Mouse (Mus musculus): ENCODE measurements around the gene Car15. TPM values are rescaled to one million over a fixed set of nuclear protein-coding genes. Genes with fewer than 3 reads are reported as not detected.

Gene Car15
- polyA plus RNA-seq, 1 experiment from 2014 or later, result 0.52 TPM

DNA sequence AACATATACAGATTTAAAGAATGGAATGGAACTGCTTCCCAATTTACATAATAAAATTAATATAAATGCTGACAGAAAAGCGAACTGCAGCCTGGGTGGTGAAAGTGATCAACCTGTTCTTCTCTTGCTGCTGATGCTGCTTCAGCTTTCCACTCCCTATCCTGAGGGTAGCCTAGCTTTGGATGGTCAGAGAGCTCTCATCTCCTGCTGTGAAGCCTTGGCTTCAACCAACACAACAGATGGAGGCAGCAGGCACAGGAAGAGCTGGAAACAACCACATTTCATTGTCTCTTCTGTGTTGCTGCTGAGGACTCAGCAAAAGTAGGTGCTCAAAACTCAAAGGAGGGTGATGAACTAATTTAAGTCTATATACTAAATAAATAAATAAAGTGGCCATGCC is 13.7 kb upstream of the Car15 start:
- TF ChIP-seq EP300 (IDR thresholded peaks at IDR 0.05; ENCODE audit: low read depth) (no peak), CTCF (IDR thresholded peaks at IDR 0.05; ENCODE audit: low read depth) (no peak)
- Histone ChIP-seq H3K4me1 (ENCODE audit: insufficient read depth) (no peaks in the 10 kb centered on the region), H3K4me2 (ENCODE audit: low read depth, low read length) (no peak overlapping the region), H3K9ac (replicated peaks) (no peak overlapping the region), H3K36me3 (replicated peaks; ENCODE audit: insufficient read depth, low read length) (peaks cover 79% of the 10 kb centered on the region), H3K27me3 (ENCODE audit: insufficient read depth, low read length) (no peaks in the 10 kb centered on the region), H3K27ac (ENCODE audit: low read depth) (no peak overlapping the region), H3K4me3 (ENCODE audit: low read depth, low read length) (no peak overlapping the region), H3K9me3 (ENCODE audit: low read length) (no peaks in the 10 kb centered on the region)
- 89% methylated on average over 1 of the region's 1 CpGs for WGBS (ENCODE audit: insufficient replicate concordance)
- DNase-seq (no peak), ATAC-seq (no peak)

GRCm38 (mm10) chr16:17851331-17851730 is 13.2 kb upstream of the Car15 start:
- 85% methylated on average over 5 of the region's 5 CpGs for WGBS (ENCODE audit: insufficient replicate concordance)
- ATAC-seq, result no peak

GRCm38 (mm10) chr16:17849486-17849885 is 11.3 kb upstream of the Car15 start:
- H3K9ac ChIP-seq (replicated peaks), result no peak overlapping the region
- peaks cover 83% of the 10 kb centered on the region for H3K36me3 ChIP-seq (replicated peaks; ENCODE audit: insufficient read depth, low read length)
- no peak overlapping the region for H3K4me3 ChIP-seq (ENCODE audit: low read depth, low read length)
- H3K4me1 ChIP-seq (ENCODE audit: insufficient read depth), result no peaks in the 10 kb centered on the region
- H3K4me2 ChIP-seq (ENCODE audit: low read depth, low read length), result no peak overlapping the region
- no peaks in the 10 kb centered on the region for H3K27me3 ChIP-seq (ENCODE audit: insufficient read depth, low read length)
- 84% methylated on average over 6 of the region's 6 CpGs for WGBS (ENCODE audit: insufficient replicate concordance)
- ATAC-seq (no peak), DNase-seq (no peak)
- no peak overlapping the region for H3K27ac ChIP-seq (ENCODE audit: low read depth)
- no peaks in the 10 kb centered on the region for H3K9me3 ChIP-seq (ENCODE audit: low read length)
- TF ChIP-seq CTCF (IDR thresholded peaks at IDR 0.05; ENCODE audit: low read depth) (no peak), EP300 (IDR thresholded peaks at IDR 0.05; ENCODE audit: low read depth) (no peak)

More at GRCm38 (mm10) chr16:17851331-17851730, 13.2 kb upstream of the Car15 start:
- no peak overlapping the region for H3K4me2 ChIP-seq (ENCODE audit: low read depth, low read length)
- peaks cover 79% of the 10 kb centered on the region for H3K36me3 ChIP-seq (replicated peaks; ENCODE audit: insufficient read depth, low read length)
- H3K4me1 ChIP-seq (ENCODE audit: insufficient read depth), result no peaks in the 10 kb centered on the region
- no peak overlapping the region for H3K9ac ChIP-seq (replicated peaks)
- H3K4me3 ChIP-seq (ENCODE audit: low read depth, low read length), result no peak overlapping the region
- no peak overlapping the region for H3K27ac ChIP-seq (ENCODE audit: low read depth)
- no peaks in the 10 kb centered on the region for H3K27me3 ChIP-seq (ENCODE audit: insufficient read depth, low read length)
- H3K9me3 ChIP-seq (ENCODE audit: low read length), result no peaks in the 10 kb centered on the region
- no peak for DNase-seq
- no peak for TF ChIP-seq CTCF (IDR thresholded peaks at IDR 0.05; ENCODE audit: low read depth)
- no peak for TF ChIP-seq EP300 (IDR thresholded peaks at IDR 0.05; ENCODE audit: low read depth)

DNA sequence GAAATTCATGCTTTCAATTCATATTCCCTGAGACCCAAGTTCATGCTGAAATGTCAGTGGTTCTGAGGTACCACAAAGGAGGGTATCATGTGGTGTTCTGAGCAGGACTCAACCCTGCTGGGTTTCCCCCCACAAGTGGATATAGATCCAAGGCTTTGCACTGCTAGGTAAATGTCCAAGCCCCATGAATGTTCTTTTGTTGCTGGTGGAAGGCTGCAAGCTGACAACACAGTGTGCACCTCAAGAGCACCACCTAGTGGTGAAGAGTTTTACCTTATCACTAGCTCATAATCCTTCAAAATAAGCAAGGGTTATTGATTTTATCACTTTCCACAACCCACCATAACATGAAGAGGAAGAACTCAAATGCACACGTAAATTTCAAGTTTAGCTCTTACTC is 10.8 kb upstream of the Car15 start:
- WGBS (ENCODE audit: insufficient replicate concordance), result 17% methylated on average over 1 of the region's 1 CpGs
- peaks cover 83% of the 10 kb centered on the region for H3K36me3 ChIP-seq (replicated peaks; ENCODE audit: insufficient read depth, low read length)

GRCm38 (mm10) chr16:17848431-17848830 is 10.3 kb upstream of the Car15 start:
- 82% methylated on average over 6 of the region's 6 CpGs for WGBS (ENCODE audit: insufficient replicate concordance)
- H3K4me1 ChIP-seq (ENCODE audit: insufficient read depth), result no peaks in the 10 kb centered on the region
- H3K9me3 ChIP-seq (ENCODE audit: low read length), result no peaks in the 10 kb centered on the region
- H3K9ac ChIP-seq (replicated peaks), result no peak overlapping the region
- H3K4me2 ChIP-seq (ENCODE audit: low read depth, low read length), result no peak overlapping the region
- H3K27me3 ChIP-seq (ENCODE audit: insufficient read depth, low read length), result no peaks in the 10 kb centered on the region
- ATAC-seq, result no peak
- no peak overlapping the region for H3K4me3 ChIP-seq (ENCODE audit: low read depth, low read length)
- peaks cover 86% of the 10 kb centered on the region for H3K36me3 ChIP-seq (replicated peaks; ENCODE audit: insufficient read depth, low read length)
- H3K27ac ChIP-seq (ENCODE audit: low read depth), result no peak overlapping the region
- no peak for DNase-seq
- TF ChIP-seq EP300 (IDR thresholded peaks at IDR 0.05; ENCODE audit: low read depth) (no peak), CTCF (IDR thresholded peaks at IDR 0.05; ENCODE audit: low read depth) (no peak)

More for the DNA sequence above, 10.8 kb upstream of the Car15 start:
- no peak overlapping the region for H3K4me3 ChIP-seq (ENCODE audit: low read depth, low read length)
- no peak for TF ChIP-seq EP300 (IDR thresholded peaks at IDR 0.05; ENCODE audit: low read depth)
- peak; percentile 80 for TF ChIP-seq CTCF (IDR thresholded peaks at IDR 0.05; ENCODE audit: low read depth)
- H3K27ac ChIP-seq (ENCODE audit: low read depth), result no peak overlapping the region
- no peaks in the 10 kb centered on the region for H3K27me3 ChIP-seq (ENCODE audit: insufficient read depth, low read length)
- DNase-seq (no peak), ATAC-seq (no peak)
- no peak overlapping the region for H3K4me2 ChIP-seq (ENCODE audit: low read depth, low read length)
- H3K4me1 ChIP-seq (ENCODE audit: insufficient read depth), result no peaks in the 10 kb centered on the region
- H3K9ac ChIP-seq (replicated peaks), result no peak overlapping the region
- H3K9me3 ChIP-seq (ENCODE audit: low read length), result no peaks in the 10 kb centered on the region

DNA sequence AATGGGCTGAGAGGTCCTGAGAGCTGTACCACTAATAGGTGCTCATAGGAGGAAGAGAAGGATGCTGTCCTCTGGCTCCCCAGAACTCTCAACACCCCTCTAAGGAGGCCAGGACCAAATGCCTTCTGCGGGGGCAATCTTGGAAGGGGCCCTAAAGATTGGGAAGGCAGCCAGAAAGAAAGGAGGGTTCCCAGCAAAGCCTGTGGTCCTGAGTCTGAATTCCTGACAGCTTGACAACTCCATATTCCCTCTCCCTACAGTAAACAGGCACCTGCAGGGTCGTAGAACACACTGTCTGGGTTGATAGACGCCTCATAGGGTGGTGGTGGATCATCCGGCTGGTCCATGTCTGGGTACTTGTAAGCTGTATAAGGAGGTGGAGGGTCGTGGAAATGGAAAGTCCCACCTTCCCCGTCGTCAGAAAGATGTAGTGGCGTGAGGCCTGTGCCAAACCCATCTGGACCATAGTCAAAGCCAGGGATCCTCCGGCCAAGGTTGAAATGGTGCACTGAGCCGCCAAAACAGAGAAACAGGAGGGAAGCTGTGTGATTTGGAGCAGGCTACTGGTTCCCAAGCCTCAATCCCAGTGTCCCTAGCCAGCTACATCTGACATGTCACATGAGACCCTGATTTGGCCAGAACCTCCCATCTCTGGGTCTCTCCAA is 5.7 kb upstream of the Car15 start:
- Histone ChIP-seq H3K36me3 (replicated peaks; ENCODE audit: insufficient read depth, low read length) (peaks cover 77% of the 10 kb centered on the region), H3K9me3 (ENCODE audit: low read length) (no peaks in the 10 kb centered on the region), H3K27me3 (ENCODE audit: insufficient read depth, low read length) (no peaks in the 10 kb centered on the region), H3K27ac (ENCODE audit: low read depth) (no peak overlapping the region), H3K4me1 (ENCODE audit: insufficient read depth) (no peaks in the 10 kb centered on the region), H3K4me3 (ENCODE audit: low read depth, low read length) (no peak overlapping the region), H3K4me2 (ENCODE audit: low read depth, low read length) (no peak overlapping the region), H3K9ac (replicated peaks) (no peak overlapping the region)
- 91% methylated on average over 10 of the region's 10 CpGs for WGBS (ENCODE audit: insufficient replicate concordance)
- ATAC-seq (no peak), DNase-seq (no peak)
- TF ChIP-seq EP300 (IDR thresholded peaks at IDR 0.05; ENCODE audit: low read depth), result no peak
- no peak for TF ChIP-seq CTCF (IDR thresholded peaks at IDR 0.05; ENCODE audit: low read depth)
